Mouse (Mus musculus): ENCODE data around the gene Tenm1. TPM values are rescaled to one million over a fixed set of nuclear protein-coding genes. Genes with fewer than 3 reads are reported as not detected.
A peak's percentile ranks its signal among the peaks of the same experiment; 100 is the strongest.

The Tenm1 gene
- polyA plus RNA-seq, 1 experiment from 2014 or later: 8.2 TPM

GRCm38 (mm10) chrX:42718078-42718785 lies 710.7 kb downstream of the Tenm1 start:
- Histone ChIP-seq H3K27me3 (no peaks in the 10 kb centered on the region), H3K9ac (no peak overlapping the region), H3K27ac (no peak overlapping the region), H3K4me2 (no peak overlapping the region), H3K4me3 (no peak overlapping the region), H3K36me3 (ENCODE audit: poor library complexity, severe bottlenecking) (no peaks in the 10 kb centered on the region), H3K4me1 (no peaks in the 10 kb centered on the region), H3K9me3 (replicated peaks) (no peaks in the 10 kb centered on the region)
- WGBS: 51% methylated on average over 3 of the region's 3 CpGs
- ATAC-seq: peak; percentile 63

- no peak for ATAC-seq
- Histone ChIP-seq H3K4me2 (no peak overlapping the region), H3K27ac (no peak overlapping the region), H3K9ac (no peak overlapping the region), H3K27me3 (no peaks in the 10 kb centered on the region), H3K9me3 (replicated peaks) (no peaks in the 10 kb centered on the region), H3K4me1 (no peaks in the 10 kb centered on the region), H3K36me3 (ENCODE audit: poor library complexity, severe bottlenecking) (no peaks in the 10 kb centered on the region), H3K4me3 (no peak overlapping the region)
- WGBS: 64% methylated on average over 3 of the region's 3 CpGs
Measured at GRCm38 (mm10) chrX:42700291-42700690, 728.6 kb downstream of the Tenm1 start.

- no peak overlapping the region for H3K9ac ChIP-seq
- H3K27ac ChIP-seq: no peak overlapping the region
- no peak for ATAC-seq
- H3K4me2 ChIP-seq: no peak overlapping the region
- 56% methylated on average over 3 of the region's 3 CpGs for WGBS
- no peaks in the 10 kb centered on the region for H3K9me3 ChIP-seq (replicated peaks)
- H3K36me3 ChIP-seq (ENCODE audit: poor library complexity, severe bottlenecking): no peaks in the 10 kb centered on the region
- no peaks in the 10 kb centered on the region for H3K27me3 ChIP-seq
- H3K4me1 ChIP-seq: no peaks in the 10 kb centered on the region
- H3K4me3 ChIP-seq: no peak overlapping the region
Measured at GRCm38 (mm10) chrX:42647131-42647530, 781.8 kb downstream of the Tenm1 start.

- no peaks in the 10 kb centered on the region for H3K4me1 ChIP-seq
- 55% methylated on average over 2 of the region's 2 CpGs for WGBS
- ATAC-seq: no peak
- H3K27ac ChIP-seq: no peak overlapping the region
- no peaks in the 10 kb centered on the region for H3K27me3 ChIP-seq
- H3K9ac ChIP-seq: no peak overlapping the region
- no peaks in the 10 kb centered on the region for H3K36me3 ChIP-seq (ENCODE audit: poor library complexity, severe bottlenecking)
- H3K4me3 ChIP-seq: no peak overlapping the region
- H3K4me2 ChIP-seq: no peak overlapping the region
- no peaks in the 10 kb centered on the region for H3K9me3 ChIP-seq (replicated peaks)
Measured at GRCm38 (mm10) chrX:42580521-42580920, 848.4 kb downstream of the Tenm1 start.

GRCm38 (mm10) chrX:42558683-42559082 lies 870.2 kb downstream of the Tenm1 start:
- Histone ChIP-seq H3K27ac (no peak overlapping the region), H3K9me3 (replicated peaks) (no peaks in the 10 kb centered on the region), H3K4me2 (no peak overlapping the region), H3K27me3 (no peaks in the 10 kb centered on the region), H3K4me3 (no peak overlapping the region), H3K9ac (no peak overlapping the region), H3K4me1 (no peaks in the 10 kb centered on the region), H3K36me3 (ENCODE audit: poor library complexity, severe bottlenecking) (no peaks in the 10 kb centered on the region)
- no peak; the same call in 1 of the 2 replicates for ATAC-seq
- 64% methylated on average over 4 of the region's 4 CpGs for WGBS

GRCm38 (mm10) chrX:42557284-42557683 lies 871.6 kb downstream of the Tenm1 start:
- 25% methylated on average over 7 of the region's 7 CpGs for WGBS
- H3K4me3 ChIP-seq: no peak overlapping the region
- no peak overlapping the region for H3K27ac ChIP-seq
- no peaks in the 10 kb centered on the region for H3K27me3 ChIP-seq
- no peaks in the 10 kb centered on the region for H3K9me3 ChIP-seq (replicated peaks)
- H3K36me3 ChIP-seq (ENCODE audit: poor library complexity, severe bottlenecking): no peaks in the 10 kb centered on the region
- ATAC-seq: 0 out of 2 replicates have a peak, but pooled peaks have one; percentile 57
- H3K4me1 ChIP-seq: 0 out of 2 replicates have a peak, but pooled peaks cover 4% of the 10 kb centered on the region
- no peak overlapping the region for H3K9ac ChIP-seq
- no peak overlapping the region for H3K4me2 ChIP-seq

- 76% methylated on average over 4 of the region's 4 CpGs for WGBS
- Histone ChIP-seq H3K36me3 (ENCODE audit: poor library complexity, severe bottlenecking) (no peaks in the 10 kb centered on the region), H3K9ac (no peak overlapping the region), H3K27me3 (no peaks in the 10 kb centered on the region), H3K27ac (no peak overlapping the region), H3K4me3 (no peak overlapping the region), H3K4me2 (no peak overlapping the region), H3K4me1 (0 out of 2 replicates have a peak, but pooled peaks cover 4% of the 10 kb centered on the region), H3K9me3 (replicated peaks) (no peaks in the 10 kb centered on the region)
- ATAC-seq: no peak
Measured at GRCm38 (mm10) chrX:42548513-42548912, 880.4 kb downstream of the Tenm1 start.

- H3K36me3 ChIP-seq (ENCODE audit: poor library complexity, severe bottlenecking): no peaks in the 10 kb centered on the region
- H3K9me3 ChIP-seq (replicated peaks): no peaks in the 10 kb centered on the region
- no peak overlapping the region for H3K27ac ChIP-seq
- H3K4me2 ChIP-seq: no peak overlapping the region
- 92% methylated on average over 1 of the region's 1 CpGs for WGBS
- no peak overlapping the region for H3K4me3 ChIP-seq
- H3K9ac ChIP-seq: no peak overlapping the region
- no peak for ATAC-seq
- no peaks in the 10 kb centered on the region for H3K27me3 ChIP-seq
- H3K4me1 ChIP-seq: 0 out of 2 replicates have a peak, but pooled peaks cover 4% of the 10 kb centered on the region
Measured at GRCm38 (mm10) chrX:42545076-42545475, 883.9 kb downstream of the Tenm1 start.

- Histone ChIP-seq H3K4me3 (peak overlapping the region; percentile 15; the same call in 1 of the 2 replicates), H3K4me1 (0 out of 2 replicates have a peak, but pooled peaks cover 4% of the 10 kb centered on the region), H3K36me3 (ENCODE audit: poor library complexity, severe bottlenecking) (no peaks in the 10 kb centered on the region), H3K9me3 (replicated peaks) (no peaks in the 10 kb centered on the region), H3K9ac (no peak overlapping the region), H3K27ac (peak overlapping the region; percentile 74; the same call in 1 of the 2 replicates), H3K4me2 (peak overlapping the region; percentile 46; the same call in 1 of the 2 replicates), H3K27me3 (no peaks in the 10 kb centered on the region)
- WGBS: 23% methylated on average over 5 of the region's 5 CpGs
- peak; percentile 72 for ATAC-seq
Measured at GRCm38 (mm10) chrX:42540756-42541053, 888.2 kb downstream of the Tenm1 start.

GRCm38 (mm10) chrX:42540030-42540755 lies 888.7 kb downstream of the Tenm1 start:
- Histone ChIP-seq H3K27me3 (no peaks in the 10 kb centered on the region), H3K9ac (no peak overlapping the region), H3K4me3 (peak overlapping the region; percentile 15; the same call in 1 of the 2 replicates), H3K36me3 (ENCODE audit: poor library complexity, severe bottlenecking) (no peaks in the 10 kb centered on the region), H3K4me2 (peak overlapping the region; percentile 46), H3K27ac (peak overlapping the region; percentile 74; the same call in 1 of the 2 replicates), H3K9me3 (replicated peaks) (no peaks in the 10 kb centered on the region), H3K4me1 (0 out of 2 replicates have a peak, but pooled peaks cover 4% of the 10 kb centered on the region)
- 16% methylated on average over 3 of the region's 3 CpGs for WGBS
- ATAC-seq: peak; percentile 93

GRCm38 (mm10) chrX:42530703-42531102 lies 898.2 kb downstream of the Tenm1 start:
- Histone ChIP-seq H3K4me1 (0 out of 2 replicates have a peak, but pooled peaks cover 2% of the 10 kb centered on the region), H3K9ac (no peak overlapping the region), H3K4me3 (no peak overlapping the region), H3K27me3 (no peaks in the 10 kb centered on the region), H3K27ac (no peak overlapping the region), H3K9me3 (replicated peaks) (no peaks in the 10 kb centered on the region), H3K4me2 (no peak overlapping the region), H3K36me3 (ENCODE audit: poor library complexity, severe bottlenecking) (no peaks in the 10 kb centered on the region)
- 56% methylated on average over 4 of the region's 4 CpGs for WGBS
- ATAC-seq: 0 out of 2 replicates have a peak, but pooled peaks have one; percentile 21

GRCm38 (mm10) chrX:42522868-42523267 lies 906.1 kb downstream of the Tenm1 start:
- no peak for ATAC-seq
- Histone ChIP-seq H3K4me1 (no peaks in the 10 kb centered on the region), H3K27ac (no peak overlapping the region), H3K9ac (no peak overlapping the region), H3K27me3 (no peaks in the 10 kb centered on the region), H3K36me3 (ENCODE audit: poor library complexity, severe bottlenecking) (no peaks in the 10 kb centered on the region), H3K9me3 (replicated peaks) (no peaks in the 10 kb centered on the region), H3K4me3 (no peak overlapping the region), H3K4me2 (no peak overlapping the region)
- WGBS: 84% methylated on average over 2 of the region's 2 CpGs

Measured in forebrain, embryonic 13.5 days (tissue).